Mouse (Mus musculus) Patski (cell line): Measurements from ENCODE around the gene Runx3. TPM values are rescaled to one million over a fixed set of nuclear protein-coding genes. Genes with fewer than 3 reads are reported as not detected.

Experiments used
- ATAC-seq: fragments of 100-300 bp; one replicate; pipeline ENCODE4 v1.8.0; 2021
- CTCF ChIA-PET: fragments of 350-600 bp; sonication (Branson Sonifier 250); formaldehyde crosslinking; loops from one replicate; lab custom pipeline; 2022; ENCODE audit warnings: inconsistent platforms; lab: Charles Lee
- POLR2A ChIA-PET: fragments of 350-600 bp; sonication (Branson Sonifier 250); formaldehyde crosslinking; loops from one replicate; lab custom pipeline; 2022; ENCODE audit warnings: antibody characterized with exemption, inconsistent platforms; lab: Charles Lee
- DNase-seq: peaks from one replicate; pipeline ENCODE4 v3.0.0-alpha.2; 2011; ENCODE audit warnings: low read depth, low spot score
- H3K27me3 ChIP-seq: fragments of 371-371 bp; one replicate; pipeline ENCODE4 v1.5.1; 2021
- CTCF ChIP-seq: fragments of 100-300 bp; IDR thresholded peaks from one replicate; pipeline ENCODE4 v1.5.1; 2021
- in situ Hi-C: fragments of 300-500 bp; cut with MboI; formaldehyde crosslinking; loops from 3 replicates; pipeline ENCODE4 v1.11.1; 2018; ENCODE audit warnings: low pct_unique_long_range_greater_than_20kb, mixed read lengths
- polyA plus RNA-seq: library from polyadenylated mRNA; unstranded; gene quantifications from one replicate; pipeline ENCODE4 v1.2.3, GENCODE M21; 2021

Gene Runx3
- polyA plus RNA-seq, 1 experiment from 2014 or later: 8.9 TPM

GRCm38 (mm10) chr4:135150031-135150801 is 29.8 kb downstream of the Runx3 start:
- TF ChIP-seq CTCF: no peak
- CTCF ChIA-PET: interaction anchor here (1.1 to 1.8 kb wide), 5 partner anchors 9 to 205 kb away, joined by 3 to 8 read pairs (median 3); partner anchors contain the start of gene Srrm1
- POLR2A ChIA-PET: interaction anchor here (0.6 kb wide), 1 partner anchor 117 kb away, joined by 5 read pairs; no protein-coding TSS in a partner anchor
- in situ Hi-C loops: loop anchor here (5.0 kb wide), 2 partner anchors 133 to 203 kb away; no protein-coding TSS in a partner anchor
- no peaks in the 10 kb centered on the region for H3K27me3 ChIP-seq
- DNase-seq (no peak), ATAC-seq (no peak)

DNA sequence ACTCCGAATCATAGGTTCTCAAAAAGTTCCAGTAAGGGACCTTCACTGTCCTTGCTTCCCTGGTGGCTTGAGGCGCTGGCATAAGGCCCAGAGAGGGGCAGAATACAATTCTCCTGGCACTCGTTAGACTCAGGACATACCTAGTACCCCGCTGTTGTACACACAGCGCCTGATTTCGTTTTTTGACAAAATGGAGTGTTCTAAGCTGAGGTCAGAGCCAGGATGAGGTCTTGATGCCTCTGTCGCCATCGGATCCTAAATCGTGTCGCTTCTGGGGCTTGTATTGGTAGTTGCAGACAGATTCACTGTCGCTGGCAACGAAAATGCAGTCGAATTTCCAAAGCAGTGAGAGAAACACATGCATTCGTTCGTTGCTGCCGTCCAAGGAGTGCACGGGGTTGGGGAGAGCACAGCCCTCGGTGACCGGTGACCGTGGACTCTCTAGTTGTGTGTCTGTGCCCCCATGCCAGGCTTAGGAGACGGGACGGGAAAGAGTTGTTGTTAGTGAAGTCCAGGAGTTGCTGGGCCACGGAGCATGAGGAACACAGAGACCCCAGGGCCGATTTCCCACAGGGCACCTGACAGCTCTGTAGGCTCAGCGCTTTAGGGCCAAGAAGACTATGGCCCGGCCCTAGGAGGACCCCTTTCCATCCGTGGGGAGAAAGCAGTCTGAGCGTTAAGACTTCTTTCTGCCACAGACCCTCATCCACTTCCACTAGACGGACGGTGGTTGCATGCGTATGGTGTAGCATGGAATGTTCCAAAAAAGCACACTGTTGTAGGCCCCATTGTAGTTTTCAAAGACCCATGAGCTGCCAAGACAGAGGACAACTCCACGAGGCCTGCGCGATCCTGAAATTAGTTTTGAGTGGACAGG is 30.9 kb downstream of the Runx3 start:
- DNase-seq: no peak
- no peak for TF ChIP-seq CTCF
- no peak for ATAC-seq
- H3K27me3 ChIP-seq: no peaks in the 10 kb centered on the region
- CTCF ChIA-PET: interaction anchor here (1.1 to 1.8 kb wide), 3 partner anchors 16 to 202 kb away, joined by 3 to 5 read pairs (median 3); partner anchors contain the start of gene Srrm1
- in situ Hi-C loops: loop anchor here (5.0 kb wide), 2 partner anchors 134 to 204 kb away; no protein-coding TSS in a partner anchor
- POLR2A ChIA-PET: no interaction called here

DNA sequence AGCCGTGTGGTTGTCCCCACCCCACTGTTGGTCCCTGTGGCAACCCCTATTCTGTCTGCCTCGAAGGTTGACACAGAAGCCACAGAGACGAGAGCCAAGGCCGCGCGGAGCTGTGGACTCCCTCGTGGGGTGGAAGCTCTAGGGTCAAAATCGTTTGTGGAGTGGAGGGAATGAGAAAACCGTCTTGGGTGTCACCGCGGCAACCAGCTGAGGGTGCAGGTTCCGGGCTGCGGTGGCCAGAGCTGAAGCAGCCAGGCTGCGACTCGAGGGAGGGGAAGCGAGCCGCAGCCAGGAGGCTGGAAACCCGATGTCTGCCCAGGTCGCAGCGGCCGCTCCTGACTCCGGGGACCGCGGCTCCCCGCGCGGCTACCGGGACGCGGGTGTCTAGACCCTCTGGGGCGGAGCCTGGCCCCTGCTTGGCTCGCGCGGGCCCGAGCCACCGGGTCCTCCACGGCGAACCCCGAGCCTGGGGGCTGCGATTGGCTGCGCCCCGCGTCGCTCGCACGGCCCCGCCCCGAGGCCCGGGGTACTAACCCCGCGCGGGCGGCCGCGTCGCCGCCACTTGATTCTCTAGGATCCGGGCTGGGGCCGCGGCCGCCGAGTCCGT is 31.6 kb downstream of the Runx3 start:
- TF ChIP-seq CTCF: no peak
- ChIA-PET POLR2A (no interaction called here), CTCF (no interaction called here)
- DNase-seq (no peak), ATAC-seq (peak; percentile 24)
- in situ Hi-C loops: loop anchor here (5.0 kb wide), 2 partner anchors 135 to 205 kb away; no protein-coding TSS in a partner anchor
- no peaks in the 10 kb centered on the region for H3K27me3 ChIP-seq

DNA sequence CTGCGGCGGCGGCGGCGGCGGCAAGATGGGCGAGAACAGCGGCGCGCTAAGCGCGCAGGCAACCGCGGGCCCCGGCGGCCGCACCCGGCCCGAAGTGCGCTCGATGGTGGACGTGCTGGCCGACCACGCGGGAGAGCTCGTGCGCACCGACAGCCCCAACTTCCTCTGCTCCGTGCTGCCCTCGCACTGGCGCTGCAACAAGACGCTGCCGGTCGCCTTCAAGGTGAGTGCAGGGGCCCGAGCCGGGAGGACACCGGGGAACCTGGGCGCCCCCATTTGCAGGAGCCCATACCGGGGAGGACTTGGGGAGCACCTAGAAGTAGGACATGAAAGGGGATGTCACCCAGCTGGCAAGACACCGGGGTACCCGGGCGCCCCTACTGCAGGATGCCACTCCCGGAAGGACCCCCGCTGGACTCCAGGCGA is 32.4 kb downstream of the Runx3 start:
- ChIA-PET POLR2A (no interaction called here), CTCF (no interaction called here)
- TF ChIP-seq CTCF: no peak
- no peaks in the 10 kb centered on the region for H3K27me3 ChIP-seq
- peak; percentile 23 for ATAC-seq
- DNase-seq: no peak
- in situ Hi-C loops: loop anchor here (5.0 kb wide), 2 partner anchors 136 to 206 kb away; no protein-coding TSS in a partner anchor

DNA sequence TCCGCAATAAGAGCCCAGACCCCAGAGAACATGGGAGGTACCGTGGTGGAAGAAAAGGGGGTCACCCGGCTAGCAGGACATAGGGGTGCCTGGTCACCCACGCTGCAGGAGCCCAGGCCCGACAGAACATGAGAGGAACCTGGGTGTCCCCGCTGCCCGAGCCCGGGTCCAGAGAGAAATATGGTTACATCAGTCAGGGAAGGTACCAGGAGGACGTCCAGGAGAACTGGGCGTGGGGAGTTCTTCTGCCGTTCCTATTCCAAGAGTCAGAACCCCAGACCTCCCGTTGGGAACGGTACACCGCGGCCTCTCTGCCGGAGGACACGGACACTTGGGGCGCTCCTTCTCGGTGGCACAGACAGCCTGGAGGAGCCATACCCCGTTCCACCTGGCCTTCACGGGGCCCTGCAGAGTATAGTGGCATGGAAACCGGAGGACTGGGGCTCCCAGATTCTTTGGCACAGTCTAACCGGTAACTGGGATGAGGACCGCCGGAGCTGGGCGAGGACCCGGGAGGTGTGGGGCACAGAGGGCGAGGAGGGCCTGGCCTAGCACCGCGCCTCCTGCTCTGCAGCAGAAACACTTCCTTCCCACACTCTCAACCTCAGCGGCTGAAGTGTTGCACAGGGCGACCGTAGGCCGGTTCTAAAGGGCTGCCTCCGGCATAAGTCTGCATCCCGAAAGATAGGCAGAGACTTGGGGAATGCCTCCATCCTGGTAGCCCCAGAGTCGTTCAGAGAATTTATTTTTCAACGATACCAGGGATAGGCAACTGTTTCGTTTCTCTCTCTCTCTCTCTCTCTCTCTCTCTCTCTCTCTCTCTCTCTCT is 33.0 kb downstream of the Runx3 start:
- in situ Hi-C loops: loop anchor here (5.0 kb wide), 2 partner anchors 136 to 206 kb away; no protein-coding TSS in a partner anchor
- ATAC-seq (peak; percentile 28), DNase-seq (no peak)
- ChIA-PET POLR2A (no interaction called here), CTCF (no interaction called here)
- no peaks in the 10 kb centered on the region for H3K27me3 ChIP-seq
- TF ChIP-seq CTCF: no peak

DNA sequence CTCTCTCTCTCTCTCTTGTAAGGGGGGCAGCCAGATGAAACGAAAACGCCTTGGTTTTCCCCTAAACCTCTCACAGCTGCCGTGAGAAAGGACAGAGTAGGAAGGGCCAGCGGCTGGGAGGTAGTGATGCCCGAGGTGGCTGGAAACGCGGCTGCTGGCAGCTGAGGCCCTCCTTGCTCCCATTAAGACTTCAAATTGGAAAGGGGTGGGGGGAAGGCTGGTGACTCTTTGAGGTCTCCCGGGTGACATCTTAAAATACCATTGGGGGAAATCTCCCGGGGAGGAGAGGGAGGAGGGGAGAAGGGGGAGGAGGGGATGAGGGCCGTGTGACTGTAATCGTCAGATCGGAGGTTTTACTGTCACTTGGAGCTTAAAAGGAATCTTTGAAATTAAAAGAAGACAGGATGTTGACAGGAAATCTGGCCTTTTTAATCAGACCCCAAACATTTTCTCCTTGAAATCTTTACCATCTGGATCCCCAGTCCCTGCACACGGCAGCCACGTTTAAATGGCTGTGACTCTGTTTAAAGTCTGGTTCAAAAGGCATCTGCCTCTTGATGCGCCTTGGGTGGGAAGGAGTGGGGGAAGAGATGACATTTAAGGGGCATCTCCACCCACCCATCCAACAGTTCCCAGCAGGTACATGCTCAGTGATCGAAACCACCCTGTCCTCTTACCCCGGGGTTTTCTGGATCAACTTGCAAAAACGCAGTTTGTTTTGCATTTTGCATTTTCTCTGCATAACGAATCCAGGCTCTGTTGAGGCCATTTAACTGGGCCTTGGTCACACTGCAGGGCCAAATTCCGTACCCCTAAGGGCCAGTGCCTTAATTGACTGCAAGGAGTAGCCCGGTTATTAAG is 33.9 kb downstream of the Runx3 start:
- in situ Hi-C loops: loop anchor here (5.0 kb wide), 2 partner anchors 137 to 207 kb away; no protein-coding TSS in a partner anchor
- CTCF ChIA-PET: no interaction called here
- POLR2A ChIA-PET: no interaction called here
- no peaks in the 10 kb centered on the region for H3K27me3 ChIP-seq
- no peak for ATAC-seq
- no peak for DNase-seq
- TF ChIP-seq CTCF: no peak

DNA sequence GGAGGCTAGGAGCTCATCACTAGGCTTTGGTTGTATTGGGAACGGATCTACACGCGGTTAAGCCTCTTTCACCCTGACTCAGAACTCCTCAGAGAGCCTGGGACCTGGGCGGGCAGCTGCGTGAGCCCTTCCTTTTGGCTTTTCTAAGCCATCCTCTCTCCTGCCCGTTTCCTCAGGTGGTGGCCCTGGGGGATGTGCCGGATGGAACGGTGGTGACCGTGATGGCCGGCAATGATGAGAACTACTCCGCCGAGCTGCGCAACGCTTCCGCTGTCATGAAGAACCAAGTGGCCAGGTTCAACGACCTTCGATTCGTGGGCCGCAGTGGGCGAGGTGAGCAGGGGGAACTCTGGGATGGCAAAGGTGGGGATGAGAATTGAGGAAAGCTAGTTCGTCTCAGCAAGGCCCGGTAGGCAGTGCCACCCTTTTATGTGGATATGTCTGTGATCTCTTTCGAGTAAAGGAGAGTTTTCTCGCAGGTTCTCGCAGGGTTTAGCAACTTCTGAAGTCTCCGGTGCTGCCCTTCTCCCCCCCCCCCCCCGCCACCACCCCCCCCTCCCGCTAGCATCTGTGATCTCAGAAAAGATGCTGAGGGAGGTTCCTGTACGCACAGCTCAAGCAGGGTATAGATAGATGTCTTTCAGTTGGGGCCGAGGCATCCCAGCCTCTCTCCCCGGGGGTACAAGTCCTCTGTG is 34.8 kb downstream of the Runx3 start:
- DNase-seq: no peak
- ATAC-seq: no peak
- no peaks in the 10 kb centered on the region for H3K27me3 ChIP-seq
- ChIA-PET POLR2A (interaction anchor here (1.6 kb wide), 1 partner anchor 25 kb away, joined by 4 read pairs; no protein-coding TSS in a partner anchor), CTCF (no interaction called here)
- in situ Hi-C loops: loop anchor here (5.0 kb wide), 1 partner anchor 162 kb away; no protein-coding TSS in a partner anchor
- TF ChIP-seq CTCF: no peak

- ChIA-PET POLR2A (interaction anchor here (1.6 kb wide), 1 partner anchor 25 kb away, joined by 4 read pairs; no protein-coding TSS in a partner anchor), CTCF (no interaction called here)
- no peaks in the 10 kb centered on the region for H3K27me3 ChIP-seq
These were observed 35.5 kb downstream of the Runx3 start for GRCm38 (mm10) chr4:135155805-135156469.

More at GRCm38 (mm10) chr4:135155805-135156469, 35.5 kb downstream of the Runx3 start:
- ATAC-seq (no peak), DNase-seq (no peak)
- no peak for TF ChIP-seq CTCF
- in situ Hi-C loops: loop anchor here (5.0 kb wide), 1 partner anchor 161 kb away; no protein-coding TSS in a partner anchor
